Mouse (Mus musculus): Measurements from ENCODE around the gene Lrrc34.

The Lrrc34 gene

DNA sequence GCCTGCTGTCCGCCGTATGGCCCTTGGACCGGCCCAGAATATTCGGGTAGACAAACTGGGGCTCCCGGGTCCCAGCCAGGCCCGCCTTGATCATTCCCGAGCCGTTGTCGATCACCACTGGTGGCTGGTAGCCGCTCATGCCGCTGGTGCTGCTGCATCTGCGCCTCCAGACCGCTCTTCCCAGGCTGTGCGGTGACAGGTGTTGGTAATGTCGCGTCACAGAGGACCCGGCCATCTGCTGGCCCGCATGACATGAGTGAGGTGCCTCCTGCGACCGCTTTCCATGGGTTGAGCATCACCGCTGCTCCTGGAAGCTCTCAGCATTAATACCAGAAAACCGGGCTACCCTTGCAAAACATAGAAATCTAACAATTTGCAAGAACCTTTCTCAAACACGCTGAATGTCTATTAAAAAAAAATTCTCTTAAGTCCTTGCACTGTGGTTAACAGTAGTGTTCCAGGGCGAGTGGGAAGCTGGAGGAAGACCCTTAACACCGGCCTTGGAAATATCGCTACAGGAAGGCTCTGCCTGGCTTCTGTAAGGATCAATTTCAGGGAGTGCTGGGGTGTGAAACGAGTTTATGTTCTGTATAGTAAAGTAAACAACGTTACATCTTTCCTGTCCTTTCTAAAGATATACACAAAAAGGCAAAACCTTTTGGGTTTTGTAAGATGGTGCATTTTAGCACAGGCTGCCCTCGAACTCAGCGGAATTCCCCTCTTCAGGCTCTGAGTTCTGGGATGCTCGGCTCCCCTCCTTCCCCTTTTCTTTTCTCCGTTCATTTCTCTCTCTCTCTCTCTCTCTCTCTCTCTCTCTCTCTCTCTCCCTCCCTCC lies 47.7 kb downstream of the Lrrc34 start, which contains the start of gene Actrt3:
Gene Actrt3 (minus strand): TSS at position 229 of the 835 bp plus-strand sequence.
- DNase-seq, result peak; percentile 6

- no peak for DNase-seq
These were observed 50.4 kb downstream of the Lrrc34 start for GRCm38 (mm10) chr3:30597271-30597670.

DNA sequence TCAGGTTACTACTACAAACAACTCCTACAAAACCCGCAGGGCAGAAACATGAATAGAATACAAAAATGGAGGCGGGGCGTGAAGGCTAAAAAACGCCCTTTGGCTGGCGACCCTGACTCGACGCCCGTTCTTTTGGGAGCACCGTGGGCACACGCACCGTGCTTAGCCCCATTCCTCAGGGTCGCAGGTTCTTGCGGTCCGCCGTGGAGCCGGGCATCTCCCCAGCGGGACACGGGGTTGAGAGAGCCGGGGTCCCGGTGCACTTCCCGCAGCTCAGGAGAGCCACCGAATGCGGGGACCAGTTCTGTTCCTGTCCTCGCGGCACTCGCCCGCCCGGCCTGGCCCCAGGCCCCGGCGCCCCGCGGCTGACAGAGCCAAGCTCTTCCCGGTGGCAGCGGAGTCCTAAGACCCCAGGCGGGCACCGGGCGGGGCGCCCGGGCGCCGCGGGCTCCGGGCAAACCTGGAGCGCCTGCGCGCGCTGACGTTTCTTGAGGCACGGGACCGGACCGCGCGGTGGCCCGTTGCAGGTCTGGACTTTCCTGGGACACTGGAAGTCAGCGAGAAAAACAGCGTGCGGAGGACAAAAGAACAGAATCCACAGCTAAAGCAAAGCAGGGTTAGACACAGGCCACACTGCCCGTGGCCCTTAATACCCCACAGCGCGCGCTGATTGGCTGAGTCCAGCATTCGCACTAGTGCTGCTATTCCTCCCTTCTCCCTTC lies 52.4 kb downstream of the Lrrc34 start:
- DNase-seq, result peak; percentile 44

DNA sequence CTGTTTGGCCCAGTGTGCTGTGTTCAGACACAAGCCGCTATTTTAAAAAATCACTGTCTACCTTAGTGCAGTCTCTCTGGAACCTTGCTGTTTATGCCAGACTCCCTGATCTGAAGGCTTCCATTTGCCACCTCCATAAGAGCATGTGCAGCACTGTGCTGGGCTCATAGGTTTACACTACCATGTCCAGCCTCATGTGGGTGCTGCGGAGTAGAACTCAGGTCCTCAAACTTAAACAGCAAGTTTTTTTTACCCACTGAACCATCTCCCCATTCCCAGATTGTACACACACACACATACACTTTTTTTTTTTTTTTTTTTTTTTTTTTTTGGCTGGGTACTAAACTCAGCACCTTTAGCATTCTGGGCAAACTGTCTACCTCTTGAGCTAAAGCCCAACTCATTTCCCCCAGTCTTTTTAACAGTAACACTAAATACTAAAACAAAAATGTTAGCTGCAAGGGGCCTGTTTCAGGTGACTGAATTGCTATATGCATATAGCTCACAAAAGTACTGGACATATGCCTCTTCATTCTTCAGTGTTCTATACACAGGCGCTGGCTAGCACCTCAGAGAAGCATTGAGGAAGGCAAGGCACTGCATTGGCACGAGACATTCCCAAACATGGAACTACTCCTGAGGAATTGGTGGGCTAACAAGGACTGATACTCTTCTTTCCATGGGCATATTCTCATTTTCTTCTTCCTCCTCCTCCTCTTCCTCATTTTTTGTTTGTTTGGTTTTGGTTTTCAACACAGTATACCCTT lies 53.8 kb downstream of the Lrrc34 start:
- no peak for DNase-seq

- DNase-seq, result peak; percentile 13
These were observed 55.2 kb downstream of the Lrrc34 start for GRCm38 (mm10) chr3:30592418-30592853.

DNA sequence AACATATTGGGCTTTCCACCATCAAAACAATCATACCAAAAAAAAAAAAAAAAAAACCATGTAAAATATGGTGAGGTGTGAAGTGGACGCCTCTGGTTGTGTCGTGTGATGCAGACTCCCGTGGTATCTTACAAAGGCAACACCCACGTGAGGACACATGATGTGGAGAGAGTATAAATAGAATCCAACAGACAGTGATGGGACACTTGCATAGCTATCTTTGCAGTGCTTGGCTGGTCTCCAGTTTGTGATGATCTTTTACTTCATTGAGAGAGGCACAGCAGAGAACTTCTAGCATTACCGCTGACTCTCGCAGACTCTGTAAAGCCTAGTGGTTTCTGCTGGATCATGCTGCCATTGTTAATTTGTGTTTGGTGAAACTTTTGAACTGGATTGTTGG lies 58.8 kb downstream of the Lrrc34 start:
- DNase-seq, result no peak

All from lung, postnatal 14 days (tissue).